ENCODE assay signal across 8 mouse cellular contexts in the genomic region with DNA sequence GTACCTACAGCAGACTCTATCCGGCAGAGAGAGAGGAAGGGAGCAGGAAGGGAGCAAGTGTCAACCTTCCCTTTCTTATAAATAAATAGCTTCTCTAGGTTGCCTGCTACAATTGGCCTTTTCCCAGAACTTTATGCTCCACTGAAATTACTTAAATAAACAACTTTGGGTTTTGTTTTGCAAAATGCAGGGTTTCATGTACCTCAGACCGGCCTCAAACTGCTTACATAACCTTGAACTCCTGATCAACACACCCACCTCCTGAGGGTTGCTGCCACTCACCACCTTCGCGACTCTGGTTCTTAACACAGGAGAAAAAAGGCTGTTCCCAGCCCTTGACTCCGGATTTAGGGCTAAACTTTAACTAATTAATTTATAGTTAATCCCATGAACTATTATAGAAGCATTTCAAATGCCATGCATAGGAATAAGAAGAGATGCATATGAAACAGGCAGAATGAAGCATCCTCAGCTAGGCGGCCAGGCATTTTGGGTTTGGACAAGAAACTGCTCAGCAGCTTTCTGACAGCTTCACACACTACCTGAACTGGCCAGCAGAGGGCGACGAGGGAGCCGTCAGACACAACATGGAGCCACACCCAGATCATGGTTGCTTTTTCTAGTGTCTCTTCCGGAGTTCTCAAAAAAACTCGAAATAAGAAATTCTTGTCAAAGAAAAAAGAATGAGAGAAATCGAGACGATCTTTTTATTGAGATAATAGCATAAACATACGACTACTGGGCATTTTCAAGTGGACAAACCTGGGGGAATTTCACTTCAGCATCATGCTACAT. TPM values are rescaled to one million over a fixed set of nuclear protein-coding genes. Genes with fewer than 3 reads are reported as not detected.
A peak's percentile ranks its signal among the peaks of the same experiment; 100 is the strongest.
DNase-seq lines count a peak whose midpoint lies in the region; ATAC-seq lines count a peak whose summit lies in the region.

No protein-coding gene starts in this region.

- H3K27ac ChIP-seq in limb, embryonic 13.5 days: peak overlapping the region; percentile 96
- peak overlapping the region; percentile 96 for H3K27ac ChIP-seq in midbrain, embryonic 14.5 days (replicated peaks; ENCODE audit: low read depth, low read length)

- H3K27me3 ChIP-seq in limb, embryonic 13.5 days: no peaks in the 10 kb centered on the region
- no peaks in the 10 kb centered on the region for H3K27me3 ChIP-seq in midbrain, embryonic 14.5 days (ENCODE audit: control insufficient read depth, insufficient read depth, low read length)

- WGBS in limb, embryonic 13.5 days: 62% methylated on average over 14 of the region's 14 CpGs
- 58% methylated on average over 14 of the region's 14 CpGs for WGBS in midbrain, embryonic 14.5 days

- peak; percentile 91 for DNase-seq in adrenal gland, postnatal 10 days
- peak; percentile 75 for DNase-seq in embryo, embryonic 9.5 days (ENCODE audit: extremely low spot score)
- peak; percentile 79 to 85 for DNase-seq in gastrocnemius, postnatal 4 days (ENCODE audit: low spot score in 2 of 2)
- DNase-seq in kidney, adult 18-20 months: peak; percentile 83
- peak; percentile 86 for DNase-seq in midbrain, embryonic 14.5 days
- peak; percentile 85 for DNase-seq in spleen, adult 12 weeks (ENCODE audit: low spot score)

- H3K4me2 ChIP-seq in limb, embryonic 13.5 days (replicated peaks): no peak overlapping the region
- no peak overlapping the region for H3K4me2 ChIP-seq in midbrain, embryonic 14.5 days (ENCODE audit: low read length)

- peaks cover 47% of the 10 kb centered on the region for H3K4me1 ChIP-seq in limb, embryonic 13.5 days
- peaks cover 15% of the 10 kb centered on the region for H3K4me1 ChIP-seq in midbrain, embryonic 14.5 days (ENCODE audit: control insufficient read depth, insufficient read depth, low read length)

- no peaks in the 10 kb centered on the region; the same call in 1 of the 2 replicates for H3K36me3 ChIP-seq in limb, embryonic 13.5 days
- no peaks in the 10 kb centered on the region for H3K36me3 ChIP-seq in midbrain, embryonic 14.5 days (ENCODE audit: control insufficient read depth, insufficient read depth, low read length)

- no peak overlapping the region for H3K9ac ChIP-seq in limb, embryonic 13.5 days
- H3K9ac ChIP-seq in midbrain, embryonic 14.5 days (replicated peaks; ENCODE audit: low read length): no peak overlapping the region

- H3K9me3 ChIP-seq in limb, embryonic 13.5 days: no peaks in the 10 kb centered on the region
- no peaks in the 10 kb centered on the region for H3K9me3 ChIP-seq in midbrain, embryonic 14.5 days (ENCODE audit: control insufficient read depth, low read length)

- no peak for ATAC-seq in limb, embryonic 13.5 days (ENCODE audit: low FRiP score, low read depth)
- ATAC-seq in midbrain, embryonic 14.5 days (ENCODE audit: low FRiP score, low TSS enrichment): no peak
- ATAC-seq in inflammation-experienced regulatory T-cells, adult 6 months: no peak

- no peak overlapping the region for H3K4me3 ChIP-seq in limb, embryonic 13.5 days
- no peak overlapping the region for H3K4me3 ChIP-seq in midbrain, embryonic 14.5 days (replicated peaks; ENCODE audit: low read depth, low read length)

RNA-seq across cellular contexts. Expression of a gene that starts 38.8 kb away (rescaled TPM):
- 100 to 1,000 TPM in 1 of 2 experiments, 10 to 100 TPM in 1; 63.7 to 105 TPM for total RNA-seq in adrenal gland, postnatal 10 days (2021)
- 100 to 1,000 TPM in 1 of 2 experiments, 10 to 100 TPM in 1; 85.1 to 102 TPM for total RNA-seq in gastrocnemius, postnatal 4 days (2021)
- 40.4 and 42.2 TPM in 2 replicates for polyA plus RNA-seq in limb, embryonic 13.5 days (2015; fragmentation: Nextera tagmentation; extraction: Ambion mirVana)
- 49.8 and 57.9 TPM in 2 replicates for polyA plus RNA-seq in midbrain, embryonic 14.5 days (2014; fragmentation: Nextera tagmentation; extraction: Ambion mirVana)
- polyA plus RNA-seq in inflammation-experienced regulatory T-cells, adult 6 months (2017; shearing (Covaris generic)): 10 to 100 TPM; 79.8 to 94.2 (median 91.2) TPM

RNA-seq across cellular contexts. Expression of a gene that starts 51.8 kb away (rescaled TPM):
- total RNA-seq in adrenal gland, postnatal 10 days (2021): not detected
- total RNA-seq in gastrocnemius, postnatal 4 days (2021): not detected
- polyA plus RNA-seq in limb, embryonic 13.5 days (2015; fragmentation: Nextera tagmentation; extraction: Ambion mirVana): not detected in 2 replicates
- not detected in 2 replicates for polyA plus RNA-seq in midbrain, embryonic 14.5 days (2014; fragmentation: Nextera tagmentation; extraction: Ambion mirVana)
- polyA plus RNA-seq in inflammation-experienced regulatory T-cells, adult 6 months (2017; shearing (Covaris generic)): under 1 TPM in 2 of 3 experiments, not detected in 1; 0.42 to 0.91 TPM
